Mouse (Mus musculus) neural tube, embryonic 10.5 days (tissue): Measurements from ENCODE around the gene Onecut3.

ENCODE experiments used
- DNase-seq: peaks from one replicate; pipeline ENCODE4 v3.0.0-alpha.2; 2017; ENCODE audit warnings: low spot score; ENCODE audit errors: extremely low spot score

Gene Onecut3

DNA sequence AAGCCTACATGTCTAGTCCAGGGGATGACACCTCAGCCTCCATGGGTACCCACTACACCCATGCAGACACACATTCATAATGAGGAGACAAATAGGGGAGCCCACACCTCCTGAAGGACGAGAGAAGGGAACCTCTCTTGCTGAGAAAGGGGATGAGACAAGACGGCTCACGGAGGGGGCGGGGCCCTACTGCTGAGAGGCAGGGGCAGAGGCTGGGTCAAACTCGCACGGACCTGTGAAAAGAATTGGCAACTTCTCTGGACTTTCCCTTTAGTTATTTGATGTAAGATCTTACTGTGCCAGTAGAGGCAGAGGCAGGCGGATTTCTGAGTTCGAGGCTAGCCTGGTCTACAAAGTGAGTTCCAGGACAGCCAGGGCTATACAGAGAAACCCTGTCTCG, 57.7 kb downstream of the Onecut3 start:
- no peak for DNase-seq

DNA sequence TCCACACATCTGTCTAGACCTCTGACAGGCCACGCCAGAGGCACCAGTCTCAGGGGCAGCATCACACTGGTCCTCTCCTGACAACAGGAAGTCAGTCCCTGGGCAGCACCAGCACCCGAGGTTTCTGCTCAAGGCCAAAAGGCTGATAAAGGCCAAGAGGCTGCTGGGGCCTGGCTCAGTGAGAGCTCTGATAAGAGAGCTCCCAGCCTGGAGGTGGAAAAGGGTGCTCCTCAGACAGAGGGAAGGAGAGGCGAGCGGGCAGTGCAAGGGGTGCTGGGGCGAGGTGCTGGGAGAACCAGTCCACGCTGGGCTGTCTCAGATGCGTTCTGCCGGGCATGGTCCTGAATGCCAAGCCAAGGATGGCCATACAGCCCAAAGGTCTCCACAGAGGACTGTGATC, 58.9 kb downstream of the Onecut3 start:
- DNase-seq = no peak

DNA sequence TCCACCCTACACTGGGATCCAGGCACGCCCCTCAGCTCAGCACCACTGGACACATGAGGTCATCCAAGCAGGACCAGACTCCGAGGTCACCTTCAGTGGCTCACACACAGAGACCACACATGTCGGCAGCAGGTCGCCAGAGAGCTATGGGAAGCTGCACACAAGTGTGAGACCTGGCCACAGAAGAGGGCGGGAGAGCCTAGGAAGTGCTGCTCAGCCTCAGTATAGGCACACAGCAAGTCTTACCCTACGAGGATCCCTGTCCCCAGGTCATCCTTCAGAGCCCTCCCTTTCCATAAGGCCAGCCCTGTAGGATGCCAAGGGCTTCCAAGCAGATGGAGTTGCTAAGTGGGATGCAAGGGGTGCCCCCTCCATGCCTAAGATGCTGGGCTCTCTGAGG, 59.4 kb downstream of the Onecut3 start:
- no peak for DNase-seq

DNA sequence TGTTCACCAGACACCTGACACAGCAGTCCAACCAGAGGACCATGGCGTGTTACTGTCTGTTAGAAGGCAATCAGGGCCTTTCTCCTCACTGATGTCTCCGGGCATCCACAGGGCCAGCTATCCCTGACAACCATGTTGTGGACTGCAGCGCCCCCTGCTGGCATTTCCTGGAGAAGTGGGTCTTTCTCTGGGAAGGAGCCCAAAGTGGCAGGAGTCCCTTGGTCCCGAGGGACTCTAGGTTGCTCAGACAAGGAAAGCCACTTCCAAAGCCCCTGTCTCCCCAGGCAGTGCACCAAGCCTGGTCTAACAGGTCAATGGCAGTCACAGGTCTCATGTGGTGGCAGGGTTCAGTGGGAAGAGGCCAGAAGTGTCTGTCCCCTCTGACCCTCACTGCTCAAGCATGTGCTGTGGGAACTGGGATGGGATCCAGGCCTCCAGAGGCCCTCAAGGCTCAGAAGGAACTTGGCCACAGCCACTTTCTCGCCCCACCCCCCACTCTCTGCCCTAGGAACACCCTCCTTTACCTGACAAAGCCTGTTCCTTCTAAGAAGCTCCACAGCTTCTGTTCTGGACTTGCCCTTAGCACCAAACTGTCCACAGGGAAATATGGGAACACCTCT, 62.8 kb downstream of the Onecut3 start:
- peak; percentile 80 for DNase-seq

DNA sequence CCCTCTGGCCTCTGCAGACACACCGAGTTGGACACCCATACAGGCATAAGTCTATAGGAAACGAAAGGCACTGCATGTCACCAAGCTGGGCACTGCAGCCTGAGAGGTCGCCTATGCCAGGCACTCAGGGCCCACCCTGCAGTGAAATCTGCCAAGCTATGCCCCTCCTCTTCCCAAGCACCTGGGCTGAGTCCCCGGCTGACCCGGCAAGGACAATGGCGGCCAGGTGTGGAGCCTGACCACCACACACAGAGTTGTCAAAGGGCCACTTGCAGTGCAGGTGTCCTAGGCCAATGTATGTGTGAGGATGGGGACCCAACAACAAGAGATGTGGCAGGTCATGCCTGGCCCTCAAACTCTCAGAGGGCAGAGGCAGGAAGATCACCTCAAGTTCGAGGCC, 64.8 kb downstream of the Onecut3 start:
- no peak for DNase-seq

DNA sequence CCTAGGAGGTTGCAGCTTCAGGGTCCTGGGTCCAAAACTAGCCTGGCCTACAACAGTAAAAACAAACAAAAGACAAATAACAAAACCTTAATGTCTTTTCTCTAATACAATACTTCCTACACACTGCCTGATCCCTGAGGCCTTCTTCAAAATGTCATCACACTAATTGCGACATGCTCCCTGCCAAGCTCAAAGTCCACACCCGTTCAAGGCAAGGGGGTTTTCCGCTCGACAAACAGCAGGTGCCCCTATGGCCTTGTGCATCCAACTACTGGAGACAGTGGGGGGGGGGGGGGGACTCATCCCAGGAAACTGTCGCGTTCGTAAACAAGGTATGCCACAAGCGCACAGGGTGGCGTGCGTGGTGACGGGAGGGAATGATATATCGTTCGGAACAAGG, 66.0 kb downstream of the Onecut3 start:
- no peak for DNase-seq

DNA sequence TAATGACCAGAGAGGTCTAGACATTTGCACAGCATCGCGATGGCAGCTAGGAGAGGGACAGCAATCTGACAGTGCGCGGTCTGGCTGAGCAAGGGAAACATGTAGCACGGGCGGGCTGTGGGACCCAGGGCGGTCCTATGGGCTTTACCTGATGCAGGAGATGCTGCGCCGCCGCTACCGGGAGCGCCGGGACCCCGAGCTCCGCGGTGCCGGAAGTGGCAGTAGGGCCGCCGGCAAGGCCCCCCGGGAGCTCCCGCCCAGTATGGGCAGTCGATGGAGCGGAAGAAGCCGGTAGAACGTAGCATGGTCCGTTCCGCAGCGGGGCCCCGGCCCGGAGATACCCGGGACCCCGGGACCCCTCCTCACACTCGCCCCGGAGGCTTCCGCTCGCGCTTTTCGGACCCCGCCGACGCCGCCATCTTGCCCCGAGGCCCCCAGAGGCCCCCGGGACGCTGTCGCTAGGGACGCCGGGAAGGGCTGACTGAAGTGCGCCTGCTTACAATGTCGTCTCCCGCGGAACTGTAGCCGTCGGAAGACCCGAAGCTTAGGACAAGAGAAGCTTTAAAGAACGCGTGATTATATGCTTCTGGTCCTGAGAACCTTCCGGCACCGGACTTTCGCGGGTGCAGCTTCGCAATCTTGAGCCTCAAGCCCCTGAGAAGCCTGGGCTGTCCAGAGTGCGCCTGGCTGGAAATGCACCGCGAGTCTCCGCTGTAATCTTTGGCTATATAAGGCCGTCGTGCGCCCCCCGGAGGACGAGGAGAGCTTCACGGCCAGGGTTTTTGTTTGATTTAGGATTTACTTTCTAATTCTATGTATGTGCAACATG, 66.7 kb downstream of the Onecut3 start, which contains the start of gene Rexo1:
TSS of gene Rexo1 (minus strand) at position 445 of the 829 bp plus-strand sequence.
- peak; percentile 95 for DNase-seq

DNA sequence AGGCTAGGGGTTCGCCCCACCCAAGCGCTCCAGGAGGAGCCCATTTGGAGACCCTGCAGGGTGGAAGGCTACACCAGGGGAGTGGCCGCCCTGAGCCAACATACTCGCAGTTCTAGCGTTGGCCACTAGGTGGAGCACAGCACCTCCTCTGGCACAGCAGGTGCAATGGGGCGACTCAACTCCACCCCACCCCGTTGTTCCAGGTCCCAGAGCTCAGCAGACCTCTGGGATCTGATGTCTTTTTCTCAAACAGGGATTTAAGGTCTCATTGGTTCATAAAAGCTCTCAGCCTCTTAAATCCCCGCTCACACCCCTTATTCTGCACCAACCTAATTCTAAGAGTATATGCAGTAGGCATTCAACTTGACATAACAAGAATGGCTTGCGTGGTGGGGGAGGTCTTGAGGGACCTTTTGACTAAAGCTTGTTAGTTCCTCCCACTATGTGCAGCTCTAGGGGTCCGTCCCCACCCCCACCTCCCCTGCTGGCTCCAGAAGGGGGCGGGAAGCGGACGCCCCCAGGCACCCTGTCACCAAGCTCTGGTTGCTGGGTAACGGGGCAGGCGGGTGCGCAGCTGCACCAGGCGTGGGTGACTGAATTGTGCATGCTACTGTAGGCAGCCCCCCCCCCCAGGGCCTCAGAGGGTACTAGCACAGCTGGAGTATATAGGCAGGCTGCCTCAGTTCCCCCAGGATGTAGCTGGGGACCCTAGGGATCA, 71.9 kb downstream of the Onecut3 start:
- DNase-seq = peak; percentile 91
